Mouse (Mus musculus) heart, postnatal 0 days (tissue): ENCODE measurements around the gene Ppp1r12a.

Experiments
- CTCF ChIP-seq: IDR thresholded peaks from 2 replicates; pipeline ENCODE4 v1.5.1; 2016; ENCODE audit warnings: antibody characterized with exemption, control low read depth, low read depth
- EP300 ChIP-seq: IDR thresholded peaks from 2 replicates; pipeline ENCODE4 v1.6.1; 2016; ENCODE audit warnings: antibody characterized with exemption, low read depth

DNA sequence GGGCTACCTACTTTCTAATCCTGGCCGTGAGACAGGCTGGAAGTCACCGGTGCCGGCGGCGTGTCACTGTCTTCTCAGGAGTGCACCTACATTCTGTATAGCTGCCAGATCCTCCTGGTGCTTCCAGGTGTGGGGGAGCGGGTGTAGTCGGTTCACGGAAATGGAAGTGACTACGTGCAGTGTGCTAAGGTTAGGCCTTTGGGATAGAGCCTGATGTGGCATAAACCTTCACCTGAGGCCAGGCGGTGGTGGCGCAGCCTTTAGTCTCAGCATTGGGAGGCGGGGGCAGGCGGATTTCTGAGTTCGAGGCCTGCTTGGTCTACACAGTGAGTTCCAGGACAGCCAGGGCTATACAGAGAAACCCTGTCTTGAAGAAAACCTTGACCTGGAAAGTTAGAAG, 3.0 kb upstream of the Ppp1r12a start:
- no peak for TF ChIP-seq CTCF
- no peak for TF ChIP-seq EP300
